Mouse (Mus musculus) embryonic facial prominence, embryonic 15.5 days (tissue): ENCODE measurements around the gene Zfp827. TPM values are rescaled to one million over a fixed set of nuclear protein-coding genes. Genes with fewer than 3 reads are reported as not detected.

Experiments
- ATAC-seq: fragments of 200-750 bp; cut with Nextera tagmentation; 2 replicates; pipeline ENCODE4 v1.8.0; 2017; ENCODE audit warnings: low read depth, moderate TSS enrichment; ENCODE audit not compliant: insufficient number of reproducible peaks, low FRiP score, low TSS enrichment
- H3K27ac ChIP-seq: fragments of 300-500 bp; sonication (generic); replicated peaks from 2 replicates; pipeline ENCODE4 v1.5.1; 2015; ENCODE audit warnings: mild to moderate bottlenecking, inconsistent platforms
- H3K27me3 ChIP-seq: fragments of 300-500 bp; sonication (generic); 2 replicates; pipeline ENCODE4 v1.6.1; 2015; ENCODE audit warnings: inconsistent platforms
- H3K36me3 ChIP-seq: fragments of 300-500 bp; sonication (generic); 2 replicates; pipeline ENCODE4 v1.6.1; 2015; ENCODE audit warnings: mild to moderate bottlenecking, inconsistent platforms
- H3K4me1 ChIP-seq: fragments of 300-500 bp; sonication (generic); 2 replicates; pipeline ENCODE4 v1.6.1; 2015; ENCODE audit warnings: inconsistent platforms
- H3K4me2 ChIP-seq: fragments of 300-500 bp; sonication (generic); replicated peaks from 2 replicates; pipeline ENCODE4 v1.6.1; 2015; ENCODE audit warnings: mild to moderate bottlenecking, inconsistent platforms
- H3K4me3 ChIP-seq: fragments of 300-500 bp; sonication (generic); replicated peaks from 2 replicates; pipeline ENCODE4 v1.5.1; 2015; ENCODE audit warnings: mild to moderate bottlenecking, inconsistent platforms
- H3K9ac ChIP-seq: fragments of 300-500 bp; sonication (generic); 2 replicates; pipeline ENCODE4 v1.6.1; 2015; ENCODE audit warnings: inconsistent platforms
- H3K9me3 ChIP-seq: fragments of 300-500 bp; sonication (generic); replicated peaks from 2 replicates; pipeline ENCODE4 v1.6.1; 2016; ENCODE audit warnings: inconsistent platforms
- WGBS: fragments of 180-500 bp; shearing (Covaris S2); methylation state at CpG from one replicate; pipeline ENCODE4 v1.1.7; 2015; 5-methylcytosine and 5-hydroxymethylcytosine counted together
- polyA plus RNA-seq: library from polyadenylated mRNA; unstranded; fragments of >200 nt; fragmentation: Nextera tagmentation; extraction: Ambion mirVana; gene quantifications from 2 replicates; pipeline ENCODE4 v1.2.1, GENCODE M21; 2015

Zfp827 gene
- polyA plus RNA-seq, 1 experiment from 2014 or later = 9.6 TPM

DNA sequence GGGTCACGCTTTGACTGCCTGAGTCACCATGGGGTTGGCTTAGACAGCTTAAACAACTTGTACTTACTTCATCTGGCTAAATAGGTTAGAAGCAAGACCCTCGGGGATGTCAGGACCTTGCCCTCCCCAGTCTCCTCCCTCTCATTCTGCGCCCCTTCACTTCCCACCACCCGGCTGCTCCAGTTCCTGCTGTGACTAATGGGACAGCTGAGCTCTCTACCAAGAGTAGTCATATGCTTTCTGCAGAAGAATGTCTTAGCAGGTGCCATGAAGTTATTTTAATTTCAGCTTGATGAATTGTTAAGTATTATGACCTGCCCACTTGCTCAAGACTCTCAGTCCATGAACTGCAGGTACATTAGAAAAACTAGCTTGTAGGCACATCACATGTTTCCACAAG, 168.2 kb downstream of the Zfp827 start:
- WGBS = 72% methylated on average over 4 of the region's 4 CpGs
- no peak for ATAC-seq
- no peak overlapping the region for H3K27ac ChIP-seq
- H3K9me3 ChIP-seq = no peaks in the 10 kb centered on the region
- H3K36me3 ChIP-seq = no peaks in the 10 kb centered on the region
- H3K4me1 ChIP-seq = peaks cover 10% of the 10 kb centered on the region
- no peak overlapping the region for H3K4me3 ChIP-seq
- H3K4me2 ChIP-seq = no peak overlapping the region
- no peak overlapping the region for H3K9ac ChIP-seq
- no peaks in the 10 kb centered on the region for H3K27me3 ChIP-seq

GRCm38 (mm10) chr8:79198675-79199074, 170.4 kb downstream of the Zfp827 start:
- Histone ChIP-seq H3K9me3 (no peaks in the 10 kb centered on the region), H3K4me1 (peaks cover 22% of the 10 kb centered on the region), H3K27ac (no peak overlapping the region), H3K4me3 (no peak overlapping the region), H3K27me3 (no peaks in the 10 kb centered on the region), H3K9ac (no peak overlapping the region), H3K36me3 (no peaks in the 10 kb centered on the region), H3K4me2 (no peak overlapping the region)
- 79% methylated on average over 3 of the region's 3 CpGs for WGBS
- ATAC-seq = no peak

DNA sequence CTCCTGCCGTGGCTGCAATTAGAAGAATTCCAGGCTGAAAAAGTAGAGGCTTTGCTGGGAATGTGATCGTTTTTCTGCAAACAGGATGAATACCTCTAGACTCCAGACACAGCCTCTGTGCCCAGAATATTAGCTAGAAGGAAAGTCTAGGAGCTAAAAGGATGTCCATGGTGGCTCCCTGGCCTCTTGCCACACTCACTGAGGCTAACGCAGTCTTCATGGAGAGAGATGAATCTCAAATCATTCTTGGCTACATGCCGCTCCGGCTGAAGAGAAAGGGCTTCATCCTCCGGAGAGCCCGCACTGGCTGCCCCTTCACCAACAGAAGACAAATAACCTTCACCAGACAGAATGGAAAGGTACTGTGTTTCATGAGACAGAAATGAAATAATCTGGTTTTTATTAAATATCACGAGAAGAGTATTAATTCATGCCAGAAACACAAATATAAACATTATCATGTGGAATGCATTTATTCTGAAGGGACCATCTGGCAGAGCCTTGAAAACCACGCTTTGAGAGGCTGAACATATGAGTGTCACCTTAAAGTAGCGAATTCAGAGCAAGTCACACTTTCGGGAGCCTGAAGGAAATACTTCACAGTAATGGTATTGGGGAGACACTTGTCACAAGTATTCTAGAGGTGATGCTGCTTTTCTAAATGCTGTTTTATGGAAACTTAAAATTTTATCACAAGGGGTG, 173.4 kb downstream of the Zfp827 start:
- Histone ChIP-seq H3K27ac (peak overlapping the region; percentile 83), H3K9ac (no peak overlapping the region), H3K4me3 (0 out of 2 replicates have a peak overlapping the region, but pooled peaks have one; percentile 4), H3K4me1 (peaks cover 23% of the 10 kb centered on the region), H3K9me3 (no peaks in the 10 kb centered on the region), H3K36me3 (no peaks in the 10 kb centered on the region), H3K4me2 (peak overlapping the region; percentile 27), H3K27me3 (no peaks in the 10 kb centered on the region)
- WGBS = 29% methylated on average over 11 of the region's 11 CpGs
- ATAC-seq = peak; percentile 56; the same call in 1 of the 2 replicates

- Histone ChIP-seq H3K27me3 (no peaks in the 10 kb centered on the region), H3K4me2 (no peak overlapping the region), H3K4me1 (peaks cover 58% of the 10 kb centered on the region), H3K27ac (peak overlapping the region; percentile 99), H3K36me3 (no peaks in the 10 kb centered on the region), H3K9me3 (no peaks in the 10 kb centered on the region), H3K9ac (no peak overlapping the region), H3K4me3 (no peak overlapping the region)
- WGBS = 44% methylated on average over 4 of the region's 4 CpGs
- ATAC-seq = no peak
These were observed 178.7 kb downstream of the Zfp827 start for GRCm38 (mm10) chr8:79206895-79207294.

- ATAC-seq = no peak
- H3K27ac ChIP-seq = peak overlapping the region; percentile 99
- H3K9me3 ChIP-seq = no peaks in the 10 kb centered on the region
- no peaks in the 10 kb centered on the region for H3K27me3 ChIP-seq
- H3K36me3 ChIP-seq = no peaks in the 10 kb centered on the region
- H3K4me1 ChIP-seq = peaks cover 48% of the 10 kb centered on the region
- H3K4me2 ChIP-seq = no peak overlapping the region
- H3K9ac ChIP-seq = no peak overlapping the region
- H3K4me3 ChIP-seq = no peak overlapping the region
- WGBS = 28% methylated on average over 3 of the region's 3 CpGs
These were observed 179.9 kb downstream of the Zfp827 start for GRCm38 (mm10) chr8:79208181-79208580.

DNA sequence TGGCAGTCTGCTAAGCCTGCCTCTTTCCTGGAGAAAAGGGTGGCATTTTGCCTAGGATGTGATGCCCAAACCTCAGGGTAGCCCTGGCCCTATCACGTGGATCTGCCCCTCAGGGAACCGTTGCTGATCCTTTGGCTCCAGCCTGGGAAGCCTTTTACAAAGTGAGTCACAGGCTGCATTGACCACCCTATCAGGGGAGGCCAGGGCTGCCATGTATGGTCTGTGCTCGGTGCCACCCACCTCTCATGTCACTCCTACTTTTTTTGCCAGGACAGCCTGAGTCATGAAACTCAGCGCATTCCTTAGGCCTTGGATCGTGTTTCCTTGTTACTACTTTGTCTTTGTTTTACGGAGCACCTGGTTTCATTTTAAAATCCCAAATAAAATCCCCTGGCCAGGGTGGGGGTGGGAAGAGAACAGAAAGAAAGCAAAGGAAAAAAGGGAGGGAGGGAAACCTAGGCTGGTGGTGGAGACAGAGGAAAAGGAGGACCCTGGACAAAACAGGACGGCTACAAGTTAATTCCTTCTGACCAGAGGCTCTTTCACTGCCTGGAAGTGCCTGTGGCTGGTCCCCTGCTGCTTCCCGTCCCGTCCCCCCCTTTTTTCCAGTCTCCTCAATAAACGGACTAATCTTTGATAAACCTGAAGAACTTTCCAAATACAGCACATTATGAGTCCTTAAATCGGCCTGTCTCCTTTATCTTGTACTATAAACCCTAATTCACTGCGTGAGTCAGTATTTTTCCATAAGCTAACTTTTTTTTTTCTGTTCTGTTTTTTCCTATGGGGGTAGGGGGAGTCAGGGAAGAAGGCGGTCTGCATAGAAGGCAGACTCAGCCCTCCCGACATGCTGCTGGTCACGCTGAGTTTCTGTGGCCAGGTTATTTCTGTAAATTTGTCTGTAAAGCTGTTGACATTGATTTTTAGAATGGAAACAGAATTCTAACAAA, 180.7 kb downstream of the Zfp827 start:
- 4% methylated on average over 15 of the region's 15 CpGs for WGBS
- peak overlapping the region; percentile 32; the same call in 1 of the 2 replicates for H3K4me3 ChIP-seq
- no peaks in the 10 kb centered on the region for H3K27me3 ChIP-seq
- no peaks in the 10 kb centered on the region for H3K9me3 ChIP-seq
- peak; percentile 80 for ATAC-seq
- H3K4me1 ChIP-seq = peaks cover 48% of the 10 kb centered on the region
- peak overlapping the region; percentile 99 for H3K27ac ChIP-seq
- H3K9ac ChIP-seq = no peak overlapping the region
- H3K4me2 ChIP-seq = peak overlapping the region; percentile 58
- no peaks in the 10 kb centered on the region for H3K36me3 ChIP-seq

DNA sequence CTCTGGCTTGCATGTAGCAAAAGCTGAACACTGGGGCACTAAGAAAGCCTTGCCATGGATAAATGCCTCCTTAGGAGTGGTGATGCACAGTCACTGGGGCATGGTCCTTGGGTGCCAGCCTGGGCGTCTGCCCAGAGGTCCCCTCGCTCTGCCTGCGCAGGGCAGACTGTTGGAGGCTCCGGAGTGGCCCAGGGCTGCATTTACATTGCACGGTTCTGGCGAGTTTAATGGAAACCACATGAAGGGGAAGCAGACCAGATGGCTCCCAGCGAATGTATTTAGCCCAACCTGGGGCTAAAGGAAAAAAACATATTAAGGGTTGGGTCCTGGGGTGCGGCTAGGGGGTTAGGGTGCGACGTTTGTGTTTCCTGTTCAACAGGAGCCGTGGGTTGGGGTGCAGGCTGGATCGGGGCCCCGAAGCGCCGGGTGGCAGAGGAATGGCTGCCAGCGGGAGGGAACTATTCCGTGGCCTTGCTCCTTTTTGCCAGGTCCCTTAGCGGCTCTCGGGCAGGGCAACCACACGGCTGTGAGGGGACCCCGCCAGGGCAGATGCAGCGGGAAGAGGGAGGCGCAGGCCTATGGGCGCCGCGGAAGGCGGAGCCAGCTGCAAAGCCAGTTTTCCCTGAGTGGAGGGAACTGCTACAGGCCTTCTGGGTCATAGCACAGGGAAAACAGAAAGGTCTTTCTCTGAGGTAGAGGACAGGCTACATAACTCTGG, 181.6 kb downstream of the Zfp827 start:
- no peaks in the 10 kb centered on the region for H3K9me3 ChIP-seq
- WGBS = 1% methylated on average over 27 of the region's 27 CpGs
- ATAC-seq = peak; percentile 87
- peak overlapping the region; percentile 99 for H3K27ac ChIP-seq
- H3K4me3 ChIP-seq = peak overlapping the region; percentile 32
- H3K27me3 ChIP-seq = no peaks in the 10 kb centered on the region
- peak overlapping the region; percentile 19 for H3K9ac ChIP-seq
- no peaks in the 10 kb centered on the region for H3K36me3 ChIP-seq
- H3K4me1 ChIP-seq = peaks cover 48% of the 10 kb centered on the region
- H3K4me2 ChIP-seq = peak overlapping the region; percentile 58

DNA sequence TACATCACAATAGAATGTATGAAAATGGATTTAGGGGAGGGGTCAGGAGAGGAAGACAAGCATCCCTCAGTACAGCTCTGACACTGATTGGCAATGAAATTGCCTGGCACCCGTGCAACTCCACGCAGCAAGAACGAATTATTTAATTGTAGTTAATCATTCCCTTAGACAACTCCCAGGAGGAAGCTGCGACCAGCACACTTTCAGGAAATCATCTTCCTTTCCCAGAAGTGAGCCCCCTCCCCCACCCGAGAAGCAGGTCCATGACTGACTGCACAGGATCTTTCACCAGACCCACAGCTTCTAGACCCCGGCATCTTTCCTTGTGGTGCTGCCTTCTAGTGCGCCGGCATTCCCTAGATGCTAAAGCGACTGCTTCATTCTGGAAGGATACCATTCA, 183.4 kb downstream of the Zfp827 start:
- no peaks in the 10 kb centered on the region for H3K27me3 ChIP-seq
- H3K4me2 ChIP-seq = no peak overlapping the region
- no peaks in the 10 kb centered on the region for H3K36me3 ChIP-seq
- H3K27ac ChIP-seq = no peak overlapping the region
- H3K4me3 ChIP-seq = no peak overlapping the region
- ATAC-seq = no peak
- no peak overlapping the region for H3K9ac ChIP-seq
- WGBS = 49% methylated on average over 9 of the region's 9 CpGs
- peaks cover 47% of the 10 kb centered on the region for H3K4me1 ChIP-seq
- H3K9me3 ChIP-seq = no peaks in the 10 kb centered on the region

GRCm38 (mm10) chr8:79222106-79222751, 194.0 kb downstream of the Zfp827 start:
- Histone ChIP-seq H3K4me2 (no peak overlapping the region), H3K27me3 (no peaks in the 10 kb centered on the region), H3K9me3 (no peaks in the 10 kb centered on the region), H3K36me3 (no peaks in the 10 kb centered on the region), H3K9ac (no peak overlapping the region), H3K4me3 (no peak overlapping the region), H3K4me1 (peaks cover 20% of the 10 kb centered on the region), H3K27ac (peak overlapping the region; percentile 66)
- 0 out of 2 replicates have a peak, but pooled peaks have one; percentile 55 for ATAC-seq
- 27% methylated on average over 5 of the region's 5 CpGs for WGBS

DNA sequence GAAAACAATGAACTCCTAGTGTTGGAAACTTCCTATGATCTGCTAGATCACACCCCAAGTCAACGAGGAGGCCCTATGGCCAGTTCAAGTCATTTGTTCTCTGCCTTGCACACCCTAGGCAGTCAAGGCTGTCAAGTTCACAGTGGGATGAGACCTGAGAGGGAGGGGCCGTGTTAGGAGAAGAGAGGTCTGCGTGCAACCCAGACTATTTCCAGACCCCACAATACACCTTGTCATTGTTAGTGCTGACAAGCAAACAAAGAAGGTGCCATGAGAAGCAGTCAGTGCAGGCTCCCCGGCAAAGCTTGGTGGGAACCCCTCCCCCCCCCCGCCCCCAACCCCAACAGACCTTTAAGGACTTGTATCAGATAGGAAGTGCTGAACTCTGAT, 194.5 kb downstream of the Zfp827 start:
- Histone ChIP-seq H3K27ac (peak overlapping the region; percentile 66), H3K27me3 (no peaks in the 10 kb centered on the region), H3K9ac (no peak overlapping the region), H3K4me2 (no peak overlapping the region), H3K9me3 (no peaks in the 10 kb centered on the region), H3K36me3 (no peaks in the 10 kb centered on the region), H3K4me1 (peaks cover 20% of the 10 kb centered on the region), H3K4me3 (no peak overlapping the region)
- 68% methylated on average over 5 of the region's 5 CpGs for WGBS
- ATAC-seq = no peak
